Mouse (Mus musculus): ENCODE data around the gene Hoxa5. TPM values are rescaled to one million over a fixed set of nuclear protein-coding genes. Genes with fewer than 3 reads are reported as not detected.

Gene Hoxa5
- polyA plus RNA-seq, 1 experiment from 2014 or later, result not detected

DNA sequence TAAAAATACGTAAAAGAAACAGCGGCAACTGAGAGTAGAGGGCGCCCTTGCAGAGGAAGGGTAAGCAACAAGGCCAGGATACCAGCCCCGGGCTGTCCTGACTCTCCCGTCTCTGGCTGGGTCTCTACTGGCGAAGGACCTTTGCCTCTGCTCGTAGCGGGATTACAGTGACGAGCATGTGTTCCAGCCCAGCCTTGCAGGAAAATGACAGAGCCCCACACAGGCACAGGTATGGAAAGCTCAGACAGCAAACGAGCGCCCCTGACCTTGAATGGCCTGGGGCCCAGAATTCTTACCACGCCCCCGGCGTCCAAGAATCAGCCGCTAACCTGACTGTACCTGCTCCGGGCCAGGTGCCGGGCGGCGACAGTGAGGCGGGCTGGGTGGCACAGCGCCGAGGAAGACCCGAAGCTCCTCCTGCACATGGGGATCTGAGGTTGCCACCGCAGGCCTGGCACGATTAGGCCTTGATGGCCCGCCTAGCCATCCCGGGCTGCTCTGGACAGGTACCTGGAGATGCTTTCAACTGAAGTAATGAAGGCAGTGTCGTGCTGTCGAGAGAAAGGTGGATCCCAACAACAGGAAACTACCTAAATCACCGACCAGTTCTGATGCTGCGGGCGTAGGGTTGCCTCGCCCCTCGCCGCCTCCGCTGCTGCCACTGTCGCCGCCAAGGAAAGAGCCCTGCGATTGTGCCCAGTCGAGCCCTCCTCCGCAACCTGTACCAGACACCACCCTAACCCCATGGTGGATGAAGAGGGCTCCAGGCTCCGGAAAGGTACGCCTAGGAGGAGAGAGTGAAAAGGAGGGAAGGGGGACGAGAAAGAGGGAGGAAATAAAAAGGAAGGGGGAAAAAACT, 25.4 kb upstream of the Hoxa5 start:
- no peak overlapping the region for H3K4me2 ChIP-seq
- no peak for ATAC-seq
- H3K36me3 ChIP-seq (ENCODE audit: poor library complexity, severe bottlenecking), result no peaks in the 10 kb centered on the region
- no peak overlapping the region for H3K9ac ChIP-seq
- no peak overlapping the region for H3K4me3 ChIP-seq
- WGBS, result 1% methylated on average over 44 of the region's 44 CpGs
- H3K4me1 ChIP-seq, result no peaks in the 10 kb centered on the region
- peaks cover 97% of the 10 kb centered on the region for H3K27me3 ChIP-seq
- H3K9me3 ChIP-seq (replicated peaks), result no peaks in the 10 kb centered on the region
- H3K27ac ChIP-seq, result no peak overlapping the region

DNA sequence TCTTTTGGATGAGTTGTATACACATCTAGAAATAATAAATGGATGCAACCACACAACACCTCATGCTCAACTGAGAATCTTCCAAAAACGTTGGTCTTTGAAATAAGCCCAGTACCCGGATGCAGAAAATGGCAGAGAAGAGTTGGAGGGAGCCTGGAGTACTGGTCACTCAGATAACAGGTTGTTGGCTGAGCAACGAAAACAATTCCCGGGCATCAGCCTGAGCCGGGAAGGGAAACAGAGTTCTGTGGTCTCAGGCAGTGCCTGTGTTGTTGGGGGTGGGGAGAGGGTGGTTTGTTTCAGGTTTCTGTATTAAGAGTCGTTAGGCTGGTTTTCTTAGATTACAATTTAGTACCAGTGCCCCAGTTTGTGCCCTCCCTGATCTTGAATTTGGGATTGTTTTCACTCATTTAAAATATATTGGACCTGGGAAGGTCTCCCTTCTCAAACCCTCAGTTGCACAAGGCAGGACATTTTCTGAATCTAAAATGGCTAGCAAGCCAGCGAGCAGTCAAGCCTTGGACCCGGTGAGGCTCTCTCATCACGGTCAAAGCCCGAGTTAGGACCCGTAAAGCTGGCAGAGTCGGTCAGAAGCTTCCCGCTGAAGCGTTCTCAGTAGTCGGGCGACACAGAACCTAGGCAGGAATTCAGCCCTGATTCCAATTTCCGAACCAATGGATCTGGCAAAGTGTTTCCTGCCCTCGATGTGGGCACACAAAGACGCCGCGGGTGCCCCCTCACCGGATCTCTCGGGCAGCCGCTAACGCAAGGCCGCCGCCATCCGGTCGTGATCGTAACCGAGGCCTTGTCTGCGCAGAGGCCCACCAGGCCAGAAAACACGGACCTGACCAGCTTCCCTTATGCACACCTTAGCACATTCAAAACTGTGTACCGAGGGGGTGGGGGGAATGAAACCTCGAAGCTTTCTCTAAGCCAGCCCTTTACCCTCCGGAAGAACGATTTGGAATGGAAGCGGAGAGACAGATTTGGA, 24.4 kb upstream of the Hoxa5 start:
- ATAC-seq, result no peak
- H3K4me2 ChIP-seq, result no peak overlapping the region
- 1% methylated on average over 38 of the region's 38 CpGs for WGBS

DNA sequence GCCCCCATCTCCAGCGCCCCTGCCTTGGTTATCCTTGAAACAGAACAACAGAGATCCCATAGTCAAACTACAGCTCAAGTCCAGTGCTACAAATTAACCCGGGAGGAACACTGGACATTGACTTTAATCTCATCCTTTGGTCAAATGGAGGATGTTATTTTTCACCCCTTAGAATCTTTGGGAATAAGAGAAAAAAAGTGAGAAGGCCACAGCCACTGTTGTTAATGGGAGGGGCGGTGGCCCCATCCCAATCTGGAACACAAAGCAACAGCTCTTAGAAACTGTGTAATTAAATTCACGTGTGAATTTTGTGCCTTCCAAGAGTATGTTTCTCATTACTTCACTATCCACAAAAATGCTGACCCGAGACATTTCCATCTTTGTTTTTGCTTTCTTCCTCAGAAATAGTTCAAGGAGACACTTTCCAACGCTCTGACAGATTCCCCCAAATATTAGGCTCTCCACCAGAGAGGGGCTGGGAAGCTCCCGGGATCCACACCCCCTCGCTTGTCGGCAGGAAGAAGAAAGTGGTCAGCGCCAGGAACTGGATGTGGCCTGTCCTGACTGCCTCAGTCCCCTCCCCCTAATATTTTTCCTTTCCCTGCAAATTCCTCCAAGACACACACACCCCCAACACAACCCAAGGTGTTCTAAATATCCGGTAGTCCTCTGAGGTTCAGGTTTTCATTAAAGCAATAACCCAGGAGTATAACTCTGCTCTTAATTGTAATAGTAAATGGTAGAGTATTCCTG, 23.3 kb upstream of the Hoxa5 start:
- Histone ChIP-seq H3K9me3 (replicated peaks) (no peaks in the 10 kb centered on the region), H3K27me3 (peaks cover 97% of the 10 kb centered on the region), H3K4me1 (no peaks in the 10 kb centered on the region), H3K27ac (no peak overlapping the region), H3K4me3 (no peak overlapping the region), H3K36me3 (ENCODE audit: poor library complexity, severe bottlenecking) (no peaks in the 10 kb centered on the region), H3K4me2 (no peak overlapping the region), H3K9ac (no peak overlapping the region)
- no peak for ATAC-seq
- WGBS, result 2% methylated on average over 11 of the region's 11 CpGs

More for the DNA sequence above, 24.4 kb upstream of the Hoxa5 start:
- Histone ChIP-seq H3K27ac (no peak overlapping the region), H3K9ac (no peak overlapping the region), H3K4me1 (no peaks in the 10 kb centered on the region), H3K4me3 (no peak overlapping the region), H3K36me3 (ENCODE audit: poor library complexity, severe bottlenecking) (no peaks in the 10 kb centered on the region), H3K27me3 (peaks cover 97% of the 10 kb centered on the region), H3K9me3 (replicated peaks) (no peaks in the 10 kb centered on the region)

DNA sequence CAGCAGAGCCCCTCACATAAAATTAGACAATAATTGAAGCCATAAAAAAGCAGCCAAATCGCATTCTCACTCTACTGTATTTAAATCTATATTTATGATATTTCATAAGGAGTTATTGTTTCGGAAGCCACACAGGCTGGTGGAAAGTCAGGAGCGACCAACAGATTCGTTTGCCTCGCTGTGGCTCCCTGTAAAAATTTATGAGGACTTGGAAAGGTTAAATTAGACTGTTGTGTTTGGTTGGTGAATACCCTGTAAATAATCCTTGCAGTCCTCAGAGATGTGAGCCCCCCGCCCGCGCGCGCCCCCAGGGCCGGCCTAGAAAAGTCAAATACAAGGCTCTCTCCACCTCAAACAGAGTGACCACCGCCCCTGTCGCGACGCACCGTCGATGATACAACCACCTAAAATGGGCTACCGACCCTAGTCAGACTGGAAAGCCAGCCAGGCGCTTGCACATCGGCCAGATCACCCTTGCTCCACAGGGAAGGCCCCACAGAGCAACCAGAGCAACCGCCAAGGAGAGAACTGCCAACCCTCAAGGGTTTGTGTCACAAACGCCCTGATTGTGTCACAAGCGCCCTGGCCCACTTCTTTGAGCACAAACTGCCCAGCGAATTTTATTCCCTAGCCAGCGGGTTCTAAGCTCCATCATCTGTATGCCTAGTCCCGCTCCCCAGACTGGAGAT, 22.3 kb upstream of the Hoxa5 start:
- Histone ChIP-seq H3K27me3 (peaks cover 97% of the 10 kb centered on the region), H3K4me2 (no peak overlapping the region), H3K9me3 (replicated peaks) (no peaks in the 10 kb centered on the region), H3K27ac (no peak overlapping the region), H3K9ac (no peak overlapping the region), H3K36me3 (ENCODE audit: poor library complexity, severe bottlenecking) (no peaks in the 10 kb centered on the region), H3K4me3 (no peak overlapping the region), H3K4me1 (peaks cover 3% of the 10 kb centered on the region)
- no peak for ATAC-seq
- 3% methylated on average over 26 of the region's 26 CpGs for WGBS

DNA sequence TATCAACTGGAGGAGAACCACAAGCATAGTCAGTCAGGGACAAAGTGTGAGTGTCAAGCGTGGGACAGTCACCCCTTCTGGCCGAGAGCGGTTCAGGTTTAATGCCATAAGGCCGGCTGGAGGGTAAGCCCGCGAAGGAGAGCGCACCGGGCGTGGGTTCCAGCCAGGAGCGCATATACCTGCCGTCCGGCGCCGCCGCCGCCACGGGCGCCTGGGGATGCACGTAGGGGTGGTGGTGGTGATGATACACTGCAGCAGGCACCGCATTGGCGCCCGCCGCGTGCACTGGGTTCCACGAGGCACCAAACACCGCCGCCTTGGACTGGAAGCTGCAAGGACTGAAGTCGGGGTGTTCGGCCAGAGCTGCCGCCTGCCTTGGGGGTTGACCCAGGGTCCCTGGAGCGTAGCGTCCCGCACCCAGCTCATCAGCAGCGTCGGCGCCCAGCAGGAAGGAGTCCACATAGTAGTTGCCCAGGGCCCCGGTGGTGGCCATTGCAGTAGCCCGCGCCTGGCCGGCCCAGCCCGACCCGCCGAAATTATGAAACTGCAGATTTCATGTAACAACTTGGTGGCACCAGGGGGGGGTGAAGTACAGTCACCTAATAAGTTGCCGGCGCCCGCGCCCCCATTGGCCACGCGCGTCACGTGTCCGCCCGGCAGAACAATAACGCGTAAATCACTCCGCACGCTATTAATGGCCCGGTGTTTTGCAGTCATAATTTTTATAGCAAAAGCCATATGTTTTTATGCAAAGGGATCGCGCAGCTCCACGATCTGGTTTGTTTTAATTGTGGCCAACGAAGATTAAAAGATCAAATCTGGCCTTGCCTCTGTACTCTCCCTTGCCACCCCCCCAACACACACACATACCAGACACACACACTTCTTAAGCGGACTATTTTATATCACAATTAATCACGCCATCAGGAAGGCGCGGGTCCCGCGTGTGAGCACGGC, 21.5 kb upstream of the Hoxa5 start:
- no peak overlapping the region for H3K4me2 ChIP-seq
- no peaks in the 10 kb centered on the region for H3K36me3 ChIP-seq (ENCODE audit: poor library complexity, severe bottlenecking)
- no peak overlapping the region for H3K9ac ChIP-seq
- H3K4me3 ChIP-seq, result no peak overlapping the region
- no peak for ATAC-seq
- H3K9me3 ChIP-seq (replicated peaks), result no peaks in the 10 kb centered on the region
- WGBS, result 3% methylated on average over 69 of the region's 69 CpGs
- H3K4me1 ChIP-seq, result peaks cover 7% of the 10 kb centered on the region
- no peak overlapping the region for H3K27ac ChIP-seq
- H3K27me3 ChIP-seq, result peaks cover 99% of the 10 kb centered on the region

- ATAC-seq, result no peak
- Histone ChIP-seq H3K27me3 (peaks cover 99% of the 10 kb centered on the region), H3K9ac (no peak overlapping the region), H3K4me1 (peaks cover 7% of the 10 kb centered on the region), H3K27ac (no peak overlapping the region), H3K36me3 (ENCODE audit: poor library complexity, severe bottlenecking) (no peaks in the 10 kb centered on the region), H3K4me3 (no peak overlapping the region), H3K4me2 (no peak overlapping the region), H3K9me3 (replicated peaks) (no peaks in the 10 kb centered on the region)
- WGBS, result 2% methylated on average over 36 of the region's 36 CpGs
Measured at GRCm38 (mm10) chr6:52224895-52225611, 20.7 kb upstream of the Hoxa5 start.

- Histone ChIP-seq H3K27ac (no peak overlapping the region), H3K4me1 (peaks cover 7% of the 10 kb centered on the region), H3K27me3 (peaks cover 99% of the 10 kb centered on the region), H3K4me2 (no peak overlapping the region), H3K4me3 (no peak overlapping the region), H3K9me3 (replicated peaks) (no peaks in the 10 kb centered on the region), H3K36me3 (ENCODE audit: poor library complexity, severe bottlenecking) (no peaks in the 10 kb centered on the region), H3K9ac (no peak overlapping the region)
- no peak for ATAC-seq
- 1% methylated on average over 24 of the region's 24 CpGs for WGBS
Measured at GRCm38 (mm10) chr6:52223939-52224760, 19.8 kb upstream of the Hoxa5 start.

DNA sequence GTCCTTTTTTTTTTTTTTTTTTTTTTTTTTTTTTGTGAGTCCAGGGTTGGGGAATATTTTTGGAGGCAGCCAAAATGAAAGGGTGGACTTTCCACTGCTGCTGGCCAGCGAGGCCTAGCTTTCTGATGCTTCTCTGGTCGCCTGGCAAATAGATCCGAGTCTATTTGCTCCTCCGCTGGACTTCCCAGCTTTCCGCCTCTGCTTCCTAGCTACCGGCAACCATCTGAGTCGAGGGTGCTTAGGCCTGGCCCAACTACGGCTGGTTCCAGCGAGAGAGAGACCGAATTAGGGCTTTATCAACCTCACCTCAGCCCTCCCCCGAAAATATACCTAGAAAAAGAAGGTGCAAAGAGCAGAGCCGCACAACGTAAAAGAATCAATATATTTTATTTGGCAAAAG, 18.3 kb upstream of the Hoxa5 start:
- H3K4me3 ChIP-seq, result no peak overlapping the region
- H3K36me3 ChIP-seq (ENCODE audit: poor library complexity, severe bottlenecking), result no peaks in the 10 kb centered on the region
- no peak overlapping the region for H3K27ac ChIP-seq
- ATAC-seq, result no peak
- WGBS, result 7% methylated on average over 13 of the region's 13 CpGs
- H3K9me3 ChIP-seq (replicated peaks), result no peaks in the 10 kb centered on the region
- H3K4me2 ChIP-seq, result no peak overlapping the region
- H3K27me3 ChIP-seq, result peaks cover 100% of the 10 kb centered on the region
- H3K9ac ChIP-seq, result no peak overlapping the region
- H3K4me1 ChIP-seq, result peaks cover 7% of the 10 kb centered on the region

DNA sequence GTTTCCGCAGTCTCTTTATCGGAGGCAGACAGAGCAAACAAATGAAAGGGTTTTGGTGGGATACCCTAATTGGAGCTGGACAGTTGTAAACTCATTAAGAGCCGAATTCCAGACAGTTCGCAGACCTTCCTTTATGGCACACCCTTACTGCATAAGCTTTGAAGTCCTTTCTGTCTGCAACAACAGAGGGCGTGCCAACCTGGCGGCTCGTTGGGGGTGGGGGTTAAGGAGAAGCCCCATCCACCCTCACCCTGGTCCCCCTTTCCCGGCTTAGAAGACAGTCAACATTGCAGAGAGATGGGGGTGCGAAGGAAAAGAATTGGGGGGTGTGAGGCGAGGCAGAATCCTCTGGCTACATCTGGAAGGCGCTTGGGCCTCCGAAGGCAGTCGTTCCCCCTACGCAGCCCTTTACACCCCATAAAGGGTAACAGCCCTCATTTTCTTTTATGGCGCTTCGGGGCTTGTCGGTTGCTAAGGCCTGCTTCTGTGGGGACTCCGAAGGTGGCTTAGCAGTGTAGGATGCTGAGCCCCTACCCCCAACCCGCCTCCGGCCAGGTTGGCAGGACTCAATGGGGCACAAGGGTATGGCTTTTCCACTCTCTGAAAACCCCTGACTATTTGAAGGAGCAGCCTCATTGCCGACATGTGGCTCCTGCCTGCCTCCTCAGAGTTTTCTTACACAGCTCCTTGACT, 17.8 kb upstream of the Hoxa5 start:
- ATAC-seq, result no peak
- H3K4me1 ChIP-seq, result peaks cover 13% of the 10 kb centered on the region
- no peaks in the 10 kb centered on the region for H3K36me3 ChIP-seq (ENCODE audit: poor library complexity, severe bottlenecking)
- 4% methylated on average over 21 of the region's 21 CpGs for WGBS
- H3K4me2 ChIP-seq, result peak overlapping the region; percentile 72
- H3K27ac ChIP-seq, result no peak overlapping the region
- H3K27me3 ChIP-seq, result peaks cover 100% of the 10 kb centered on the region
- H3K9me3 ChIP-seq (replicated peaks), result no peaks in the 10 kb centered on the region
- peak overlapping the region; percentile 44 for H3K4me3 ChIP-seq
- no peak overlapping the region for H3K9ac ChIP-seq
